1 mouse cellular context compared by ENCODE assay signal in the genomic region with DNA sequence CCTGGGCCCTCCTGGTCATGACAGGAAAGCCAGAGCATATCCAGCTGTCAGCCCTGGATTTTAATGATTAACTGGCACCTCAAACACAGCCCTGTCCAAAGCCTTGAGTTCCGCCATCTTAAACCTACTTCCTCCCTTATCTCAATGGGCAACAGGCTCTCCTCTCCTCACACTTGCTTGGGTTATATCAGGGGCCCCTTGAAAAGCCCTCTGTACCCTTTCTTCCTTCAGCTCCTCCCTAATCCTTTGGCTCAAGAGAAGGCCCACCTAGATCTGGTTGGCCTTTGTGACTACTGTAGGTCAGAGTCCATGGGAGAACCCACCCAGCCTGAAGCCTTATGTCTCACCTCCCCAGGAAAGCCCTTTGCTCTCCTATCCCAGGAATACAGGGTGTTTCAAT.
TF ChIP-seq lines count a peak whose summit lies in the region.

No protein-coding gene starts in this region.

TF ChIP-seq in MEL, 35 proteins besides CTCF, POLR2A, EP300 and RAD21:
- no peak for TF ChIP-seq SMC3 (IDR thresholded peaks at IDR 0.05; ENCODE audit: low read depth, low read length)
- 0 out of 2 replicates have a peak, but pooled peaks have one; percentile 19 for TF ChIP-seq TCF12 (IDR thresholded peaks at IDR 0.05; ENCODE audit: low read depth, low read length)
- TF ChIP-seq ZC3H11A (IDR thresholded peaks at IDR 0.05; ENCODE audit: low read depth, low read length): no peak
- no peak for TF ChIP-seq USF1 (IDR thresholded peaks at IDR 0.05; ENCODE audit: low read depth, low read length)
- TF ChIP-seq POLR2AphosphoS5 (IDR thresholded peaks at IDR 0.05; ENCODE audit: borderline replicate concordance, low read depth, low read length): no peak
- TF ChIP-seq POLR2AphosphoS2 (IDR thresholded peaks at IDR 0.05; ENCODE audit: low read length): no peak
- TF ChIP-seq MXI1 (IDR thresholded peaks at IDR 0.05; ENCODE audit: low read depth, low read length): no peak
- no peak for TF ChIP-seq TBP (IDR thresholded peaks at IDR 0.05; ENCODE audit: low read depth, low read length)
- TF ChIP-seq UBTF (IDR thresholded peaks at IDR 0.05; ENCODE audit: borderline replicate concordance, insufficient read depth, low read depth, low read length): no peak
- no peak for TF ChIP-seq HCFC1 (IDR thresholded peaks at IDR 0.05; ENCODE audit: low read depth, low read length)
- TF ChIP-seq TAL1 (IDR thresholded peaks at IDR 0.05; ENCODE audit: low read length): peak; percentile 41
- TF ChIP-seq BHLHE40 (IDR thresholded peaks at IDR 0.05; ENCODE audit: borderline replicate concordance, low read depth, low read length): no peak
- peak; percentile 67 for TF ChIP-seq GATA1 (IDR thresholded peaks at IDR 0.05; ENCODE audit: low read depth, low read length)
- no peak for TF ChIP-seq E2F4 (IDR thresholded peaks at IDR 0.05; ENCODE audit: borderline replicate concordance, low read depth, low read length)
- 0 out of 2 replicates have a peak, but pooled peaks have one; percentile 7 for TF ChIP-seq SIN3A (IDR thresholded peaks at IDR 0.05; ENCODE audit: low read length)
- TF ChIP-seq NELFE (IDR thresholded peaks at IDR 0.05; ENCODE audit: low read depth, low read length): no peak
- TF ChIP-seq KAT2A (conservative IDR thresholded peaks at IDR 0.05; ENCODE audit: low read depth, low read length): no peak
- TF ChIP-seq RCOR1 (IDR thresholded peaks at IDR 0.05; ENCODE audit: low read depth, low read length): no peak
